Mouse (Mus musculus) heart, postnatal 0 days (tissue): ENCODE measurements around the gene Slc22a15. TPM values are rescaled to one million over a fixed set of nuclear protein-coding genes. Genes with fewer than 3 reads are reported as not detected.

Experiments used
- ATAC-seq: fragments of 200-750 bp; cut with Nextera tagmentation; 2 replicates; pipeline ENCODE4 v1.8.0; 2017; ENCODE audit warnings: low read depth, moderate number of reproducible peaks, moderate library complexity; ENCODE audit not compliant: insufficient read depth
- DNase-seq: peaks from one replicate; pipeline ENCODE4 v3.0.0-alpha.2; 2016; ENCODE audit warnings: low spot score
- H3K27ac ChIP-seq: fragments of 300-500 bp; sonication (generic); 2 replicates; pipeline ENCODE4 v1.5.1; 2014; ENCODE audit warnings: low read depth, mild to moderate bottlenecking
- H3K27me3 ChIP-seq: fragments of 300-500 bp; sonication (generic); 2 replicates; pipeline ENCODE4 v1.6.1; 2014; ENCODE audit warnings: low read length, mixed read lengths; ENCODE audit not compliant: control insufficient read depth, insufficient read depth
- H3K36me3 ChIP-seq: fragments of 300-500 bp; sonication (generic); replicated peaks from 2 replicates; pipeline ENCODE4 v1.6.1; 2014; ENCODE audit warnings: low read length, mixed read lengths; ENCODE audit not compliant: control insufficient read depth, insufficient read depth
- H3K4me1 ChIP-seq: fragments of 300-500 bp; sonication (generic); 2 replicates; pipeline ENCODE4 v1.6.1; 2014; ENCODE audit warnings: antibody characterized with exemption; ENCODE audit not compliant: control insufficient read depth, insufficient read depth
- H3K4me2 ChIP-seq: fragments of 300-500 bp; sonication (generic); 2 replicates; pipeline ENCODE4 v1.6.1; 2014; ENCODE audit warnings: low read depth, mild to moderate bottlenecking, low read length, moderate library complexity
- H3K4me3 ChIP-seq: fragments of 300-500 bp; sonication (generic); 2 replicates; pipeline ENCODE4 v1.5.1; 2014; ENCODE audit warnings: low read depth, low read length
- H3K9ac ChIP-seq: fragments of 300-500 bp; sonication (generic); replicated peaks from 2 replicates; pipeline ENCODE4 v1.6.1; 2014; ENCODE audit warnings: low read depth, low read length, mixed read lengths
- H3K9me3 ChIP-seq: fragments of 300-500 bp; sonication (generic); replicated peaks from 2 replicates; pipeline ENCODE4 v1.6.1; 2016; ENCODE audit warnings: low read length; ENCODE audit not compliant: control insufficient read depth
- CTCF ChIP-seq: IDR thresholded peaks from 2 replicates; pipeline ENCODE4 v1.5.1; 2016; ENCODE audit warnings: antibody characterized with exemption, control low read depth, low read depth
- EP300 ChIP-seq: IDR thresholded peaks from 2 replicates; pipeline ENCODE4 v1.6.1; 2016; ENCODE audit warnings: antibody characterized with exemption, low read depth
- WGBS: fragments of 180-500 bp; shearing (Covaris S2); extraction: QIAGEN DNeasy Blood & Tissue Kit; methylation state at CpG from one replicate; pipeline ENCODE4 v1.1.7; 2014; 5-methylcytosine and 5-hydroxymethylcytosine counted together
- polyA plus RNA-seq: library from polyadenylated mRNA; unstranded; fragments of >200 nt; fragmentation: Nextera tagmentation; extraction: Ambion mirVana; gene quantifications from 2 replicates; pipeline ENCODE4 v1.2.1, GENCODE M21; 2015
- total RNA-seq: library from RNA; depleted of rRNA; stranded (reverse); fragments of >200 nt; gene quantifications from 2 replicates; pipeline ENCODE4 v1.2.3, GENCODE M21; 2014; ENCODE audit warnings: low replicate concordance

Slc22a15 gene
- total and polyA plus RNA-seq, 2 experiments from 2014 or later: 3.2 to 11.0 TPM

DNA sequence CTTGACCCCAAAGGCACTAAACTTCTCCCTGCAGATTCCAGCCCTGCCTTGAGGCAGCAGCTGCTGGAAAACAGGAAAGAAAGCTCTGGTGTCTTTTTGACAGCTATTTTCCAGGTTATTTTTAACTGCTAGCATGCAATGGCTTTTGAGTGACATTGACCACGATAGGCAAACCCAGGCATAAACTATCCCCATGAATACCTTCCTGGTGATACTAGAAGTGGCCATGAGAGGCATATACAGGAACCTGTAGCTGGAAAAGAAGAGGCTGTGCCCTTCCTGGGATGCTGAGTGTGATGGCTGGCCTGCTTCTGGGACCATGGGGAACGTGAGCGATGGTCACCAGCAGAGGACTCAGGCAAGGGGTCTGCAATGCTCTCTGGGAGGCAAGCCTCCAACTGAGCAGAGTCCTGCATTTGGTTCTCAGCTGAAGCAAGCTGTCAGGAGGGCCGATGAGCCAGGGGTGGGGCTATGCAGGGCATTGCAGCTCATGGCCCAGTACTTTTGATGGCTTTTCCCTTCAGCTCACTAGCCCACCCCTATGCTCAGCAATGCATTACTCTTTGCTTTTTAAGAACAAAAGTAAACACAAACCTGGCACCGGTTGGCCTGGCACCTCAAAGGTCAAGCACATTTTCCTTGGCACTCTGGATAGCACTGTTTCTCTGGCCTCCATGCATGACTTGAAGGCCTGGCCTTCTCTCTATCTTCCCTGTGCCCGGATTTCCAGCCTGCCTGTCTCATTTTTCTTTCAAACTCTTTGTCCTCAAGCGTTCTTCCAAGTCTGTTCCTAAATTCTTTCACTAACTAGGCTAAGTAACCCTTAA is 47.6 kb downstream of the Slc22a15 start:
- peak overlapping the region; percentile 79 for H3K27ac ChIP-seq
- peak; percentile 67 for ATAC-seq
- H3K27me3 ChIP-seq: no peaks in the 10 kb centered on the region
- DNase-seq: peak; percentile 51
- H3K4me2 ChIP-seq: no peak overlapping the region
- 59% methylated on average over 7 of the region's 7 CpGs for WGBS
- no peak overlapping the region for H3K9ac ChIP-seq
- H3K36me3 ChIP-seq: peaks cover 32% of the 10 kb centered on the region
- H3K4me1 ChIP-seq: peaks cover 9% of the 10 kb centered on the region
- no peak overlapping the region for H3K4me3 ChIP-seq
- TF ChIP-seq EP300: no peak
- no peak for TF ChIP-seq CTCF
- no peaks in the 10 kb centered on the region for H3K9me3 ChIP-seq

DNA sequence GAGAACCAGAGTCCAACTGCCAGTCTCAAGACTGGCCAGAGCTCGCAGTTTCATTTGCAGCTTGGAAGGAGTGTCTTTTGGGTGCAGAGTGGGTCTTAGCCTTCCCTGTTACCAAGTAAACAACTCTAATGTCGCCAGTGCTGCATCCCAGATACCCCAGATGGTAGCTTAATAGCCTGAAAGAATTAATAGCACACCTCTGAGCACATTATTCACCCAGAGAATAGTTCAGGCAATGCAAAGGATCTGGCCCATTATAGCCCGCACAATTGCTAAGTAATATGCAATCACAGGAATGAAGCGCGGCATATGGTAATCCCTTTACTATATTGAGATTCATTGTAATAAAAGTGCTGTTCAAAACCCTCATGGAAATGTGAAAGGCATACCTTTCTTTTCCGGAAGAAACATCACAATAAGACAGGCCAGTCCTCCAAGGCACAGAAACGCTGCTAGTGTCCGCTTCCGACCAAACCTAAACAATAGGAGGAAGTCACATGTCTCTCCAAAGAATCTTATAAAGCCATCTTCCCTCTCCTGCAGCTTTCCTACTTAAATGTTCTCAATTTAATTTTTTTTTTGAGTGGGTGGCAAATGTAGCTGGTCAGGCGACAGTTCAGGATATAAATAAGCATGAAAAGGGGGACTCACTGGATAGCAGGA is 48.9 kb downstream of the Slc22a15 start:
- no peak overlapping the region for H3K4me2 ChIP-seq
- WGBS: 73% methylated on average over 10 of the region's 10 CpGs
- no peaks in the 10 kb centered on the region for H3K27me3 ChIP-seq
- H3K4me3 ChIP-seq: no peak overlapping the region
- DNase-seq: no peak
- no peak overlapping the region for H3K9ac ChIP-seq
- ATAC-seq: peak; percentile 15; the same call in 1 of the 2 replicates
- H3K4me1 ChIP-seq: peaks cover 9% of the 10 kb centered on the region
- peaks cover 33% of the 10 kb centered on the region for H3K36me3 ChIP-seq
- no peaks in the 10 kb centered on the region for H3K9me3 ChIP-seq
- TF ChIP-seq EP300 (no peak), CTCF (no peak)
- peak overlapping the region; percentile 79 for H3K27ac ChIP-seq

- Histone ChIP-seq H3K27ac (no peak overlapping the region), H3K36me3 (peaks cover 21% of the 10 kb centered on the region; the same call in 1 of the 2 replicates), H3K9me3 (no peaks in the 10 kb centered on the region), H3K4me1 (peaks cover 9% of the 10 kb centered on the region), H3K27me3 (no peaks in the 10 kb centered on the region), H3K4me3 (no peak overlapping the region), H3K4me2 (no peak overlapping the region), H3K9ac (no peak overlapping the region)
- no peak for TF ChIP-seq CTCF
- TF ChIP-seq EP300: no peak
- 80% methylated on average over 7 of the region's 7 CpGs for WGBS
- DNase-seq (no peak), ATAC-seq (no peak)
These were observed 51.1 kb downstream of the Slc22a15 start for GRCm38 (mm10) chr3:101873061-101873675.

GRCm38 (mm10) chr3:101871951-101872350 is 52.3 kb downstream of the Slc22a15 start:
- ATAC-seq: no peak

DNA sequence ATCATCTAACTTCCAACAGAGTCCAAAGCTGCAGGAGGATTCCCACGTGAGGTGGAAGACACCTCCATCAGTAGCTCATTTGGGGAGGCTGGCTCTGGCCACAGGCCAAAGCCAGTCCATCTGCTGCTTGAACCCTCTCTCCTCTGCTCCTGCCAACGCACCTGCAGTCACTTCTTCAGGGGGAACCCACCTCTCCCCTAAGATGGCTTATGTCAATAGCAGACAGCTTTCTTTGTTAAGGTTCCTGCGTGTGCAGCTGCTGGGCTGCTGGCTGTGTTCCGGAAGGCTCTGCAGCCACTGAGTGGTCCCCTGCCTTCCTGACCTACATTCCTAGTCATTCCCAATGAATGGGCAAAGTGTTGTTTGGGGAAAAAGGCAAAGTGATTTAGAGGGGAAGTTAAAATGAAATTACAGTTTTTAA is 57.2 kb downstream of the Slc22a15 start:
- DNase-seq: no peak

More at GRCm38 (mm10) chr3:101871951-101872350, 52.3 kb downstream of the Slc22a15 start:
- peaks cover 9% of the 10 kb centered on the region for H3K4me1 ChIP-seq
- 84% methylated on average over 9 of the region's 9 CpGs for WGBS
- H3K9ac ChIP-seq: no peak overlapping the region
- no peak overlapping the region for H3K4me3 ChIP-seq
- H3K9me3 ChIP-seq: no peaks in the 10 kb centered on the region
- H3K27ac ChIP-seq: no peak overlapping the region
- DNase-seq: no peak
- H3K27me3 ChIP-seq: no peaks in the 10 kb centered on the region
- TF ChIP-seq CTCF: no peak
- TF ChIP-seq EP300: no peak
- H3K4me2 ChIP-seq: no peak overlapping the region
- H3K36me3 ChIP-seq: 0 out of 2 replicates have a peak, but pooled peaks cover 15% of the 10 kb centered on the region

More for the DNA sequence above, 57.2 kb downstream of the Slc22a15 start:
- Histone ChIP-seq H3K9ac (no peak overlapping the region), H3K36me3 (peaks cover 31% of the 10 kb centered on the region), H3K4me2 (no peak overlapping the region), H3K27me3 (no peaks in the 10 kb centered on the region), H3K4me3 (no peak overlapping the region), H3K4me1 (no peaks in the 10 kb centered on the region), H3K9me3 (no peaks in the 10 kb centered on the region), H3K27ac (no peak overlapping the region)
- no peak for ATAC-seq
- TF ChIP-seq CTCF: no peak
- no peak for TF ChIP-seq EP300
- 78% methylated on average over 4 of the region's 4 CpGs for WGBS
